Mouse (Mus musculus) CH12.LX (cell line): ENCODE data around the gene Lgals4. TPM values are rescaled to one million over a fixed set of nuclear protein-coding genes. Genes with fewer than 3 reads are reported as not detected.

Experiments
- DNase-seq: peaks from one replicate; pipeline ENCODE4 v3.0.0-alpha.2; 2013; ENCODE audit errors: extremely low read depth
- H3K27ac ChIP-seq: 2 replicates; pipeline ENCODE4 v1.5.1; 2012; ENCODE audit warnings: low read depth, mild to moderate bottlenecking, control low read depth, moderate library complexity; ENCODE audit not compliant: insufficient read depth
- H3K27me3 ChIP-seq: replicated peaks from 2 replicates; pipeline ENCODE3; 2012; ENCODE audit warnings: inconsistent platforms
- H3K36me3 ChIP-seq, 2 experiments: replicated peaks in 1 of 2; 2 replicates each; pipeline versions ENCODE3 to v1.6.1; 2012; ENCODE audit warnings: inconsistent platforms in 1 of 2, low read length in 1 of 2, mild to moderate bottlenecking in 1 of 2, mixed read lengths in 1 of 2, moderate library complexity in 1 of 2; ENCODE audit not compliant: control insufficient read depth in 1 of 2, insufficient read depth in 1 of 2
- H3K4me1 ChIP-seq, 2 experiments: 2 replicates each; pipeline ENCODE4 v1.6.1; 2012; ENCODE audit warnings: inconsistent platforms in 1 of 2, moderate library complexity in 1 of 2; ENCODE audit not compliant: insufficient read depth in 2 of 2, control insufficient read depth in 1 of 2
- H3K4me2 ChIP-seq: 2 replicates; pipeline ENCODE4 v1.6.1; 2012; ENCODE audit warnings: low read depth, mild to moderate bottlenecking, control low read depth; ENCODE audit not compliant: poor library complexity, insufficient read depth, severe bottlenecking
- H3K4me3 ChIP-seq, 3 experiments: fragments of 150-350 bp in 1 of 3; sonication (generic) in 1 of 3; replicated peaks in 1 of 3; 2 replicates each; pipeline versions ENCODE3 to v1.5.1; 2011 to 2012; ENCODE audit warnings: low read depth in 2 of 3, low read length in 2 of 3, mild to moderate bottlenecking in 2 of 3, moderate library complexity in 2 of 3, control low read depth in 1 of 3, improper control_type of control experiment in 1 of 3, inconsistent platforms in 1 of 3, mixed read lengths in 1 of 3; ENCODE audit not compliant: poor library complexity in 1 of 3
- H3K79me2 ChIP-seq: replicated peaks from 2 replicates; pipeline ENCODE4 v1.6.1; 2012; ENCODE audit warnings: mild to moderate bottlenecking, moderate library complexity; ENCODE audit not compliant: control insufficient read depth, poor library complexity, insufficient read depth, severe bottlenecking; ENCODE audit errors: extremely low read depth
- H3K9ac ChIP-seq: 2 replicates; pipeline ENCODE4 v1.6.1; 2012; ENCODE audit warnings: low read depth, mild to moderate bottlenecking, control low read depth, moderate library complexity; ENCODE audit not compliant: insufficient read depth
- H3K9me3 ChIP-seq: replicated peaks from 2 replicates; pipeline ENCODE3; 2012; ENCODE audit warnings: low read length, inconsistent platforms, mixed read lengths
- CHD1 ChIP-seq: IDR thresholded peaks from 2 replicates; pipeline ENCODE4 v1.6.1; 2012; ENCODE audit warnings: low read depth, low read length, improper control_type of control experiment, inconsistent platforms
- CHD2 ChIP-seq: IDR thresholded peaks from 2 replicates; pipeline ENCODE4 v1.6.1; 2011; ENCODE audit warnings: low read length, improper control_type of control experiment
- ELF1 ChIP-seq: IDR thresholded peaks from 2 replicates; pipeline ENCODE4 v1.6.1; 2014; ENCODE audit warnings: low read depth, mild to moderate bottlenecking, inconsistent platforms, low read length, improper control_type of control experiment
- EP300 ChIP-seq: IDR thresholded peaks from 2 replicates; pipeline ENCODE4 v1.6.1; 2011; ENCODE audit warnings: low read length, improper control_type of control experiment
- ETS1 ChIP-seq: conservative IDR thresholded peaks from 2 replicates; pipeline ENCODE4 v1.6.1; 2012; ENCODE audit warnings: low read depth, mild to moderate bottlenecking, inconsistent platforms, low read length, improper control_type of control experiment, moderate library complexity
- GABPA ChIP-seq: IDR thresholded peaks from 2 replicates; pipeline ENCODE4 v1.6.1; 2012; ENCODE audit warnings: low read depth, low read length, improper control_type of control experiment, inconsistent platforms; ENCODE audit not compliant: insufficient replicate concordance
- HCFC1 ChIP-seq: IDR thresholded peaks from 2 replicates; pipeline ENCODE4 v1.6.1; 2012; ENCODE audit warnings: low read depth, mild to moderate bottlenecking, inconsistent platforms, low read length, improper control_type of control experiment
- IRF4 ChIP-seq: IDR thresholded peaks from 2 replicates; pipeline ENCODE4 v1.6.1; 2014; ENCODE audit warnings: low read depth, mild to moderate bottlenecking, inconsistent platforms, low read length, improper control_type of control experiment
- JUN ChIP-seq: IDR thresholded peaks from 2 replicates; pipeline ENCODE4 v1.6.1; 2011; ENCODE audit warnings: low read depth, mild to moderate bottlenecking, low read length, improper control_type of control experiment, moderate library complexity; ENCODE audit not compliant: insufficient read depth
- JUND ChIP-seq: conservative IDR thresholded peaks from 2 replicates; pipeline ENCODE4 v1.6.1; 2011; ENCODE audit warnings: low read depth, low read length, improper control_type of control experiment
- KAT2A ChIP-seq: IDR thresholded peaks from 2 replicates; pipeline ENCODE4 v1.6.1; 2012; ENCODE audit warnings: low read length, improper control_type of control experiment, inconsistent platforms; ENCODE audit not compliant: insufficient replicate concordance
- MAX ChIP-seq: IDR thresholded peaks from 2 replicates; pipeline ENCODE4 v1.6.1; 2011; ENCODE audit warnings: low read length, improper control_type of control experiment
- MAZ ChIP-seq: IDR thresholded peaks from 2 replicates; pipeline ENCODE4 v1.6.1; 2012; ENCODE audit warnings: low read depth, mild to moderate bottlenecking, inconsistent platforms, low read length, improper control_type of control experiment, moderate library complexity
- MEF2A ChIP-seq: IDR thresholded peaks from 2 replicates; pipeline ENCODE4 v1.6.1; 2014; ENCODE audit warnings: low read depth, mild to moderate bottlenecking, inconsistent platforms, low read length, improper control_type of control experiment, borderline replicate concordance
- MXI1 ChIP-seq: IDR thresholded peaks from 2 replicates; pipeline ENCODE4 v1.6.1; 2011; ENCODE audit warnings: mild to moderate bottlenecking, low read depth, low read length, improper control_type of control experiment
- MYC ChIP-seq: IDR thresholded peaks from 2 replicates; pipeline ENCODE4 v1.6.1; 2011; ENCODE audit warnings: low read depth, mild to moderate bottlenecking, improper control_type of control experiment, low read length
- NELFE ChIP-seq: IDR thresholded peaks from 2 replicates; pipeline ENCODE4 v1.6.1; 2011; ENCODE audit warnings: low read depth, low read length, improper control_type of control experiment
- NRF1 ChIP-seq: IDR thresholded peaks from 2 replicates; pipeline ENCODE4 v1.6.1; 2014; ENCODE audit warnings: low read depth, mild to moderate bottlenecking, inconsistent platforms, low read length, improper control_type of control experiment, moderate library complexity
- PAX5 ChIP-seq: IDR thresholded peaks from 2 replicates; pipeline ENCODE4 v1.6.1; 2012; ENCODE audit warnings: low read length, inconsistent platforms, mixed read lengths
- POLR2A ChIP-seq: IDR thresholded peaks from 2 replicates; pipeline ENCODE4 v1.6.1; 2011; ENCODE audit warnings: low read depth, mild to moderate bottlenecking, improper control_type of control experiment, low read length
- POLR2AphosphoS2 ChIP-seq: IDR thresholded peaks from 2 replicates; pipeline ENCODE4 v1.6.1; 2011; ENCODE audit warnings: low read depth, low read length, improper control_type of control experiment
- RCOR1 ChIP-seq: conservative IDR thresholded peaks from 2 replicates; pipeline ENCODE4 v1.6.1; 2012; ENCODE audit warnings: low read depth, mild to moderate bottlenecking, inconsistent platforms, low read length, improper control_type of control experiment
- SIN3A ChIP-seq: IDR thresholded peaks from 2 replicates; pipeline ENCODE4 v1.6.1; 2012; ENCODE audit warnings: low read length, improper control_type of control experiment, inconsistent platforms
- SMC3 ChIP-seq: IDR thresholded peaks from 2 replicates; pipeline ENCODE4 v1.6.1; 2011; ENCODE audit warnings: low read depth, low read length, improper control_type of control experiment
- TBP ChIP-seq: conservative IDR thresholded peaks from 2 replicates; pipeline ENCODE4 v1.6.1; 2011; ENCODE audit warnings: low read depth, low read length, improper control_type of control experiment
- UBTF ChIP-seq: IDR thresholded peaks from 2 replicates; pipeline ENCODE4 v1.6.1; 2012; ENCODE audit warnings: low read depth, mild to moderate bottlenecking, inconsistent platforms, low read length, improper control_type of control experiment, moderate library complexity
- USF1 ChIP-seq: IDR thresholded peaks from 2 replicates; pipeline ENCODE4 v1.6.1; 2014; ENCODE audit warnings: low read depth, mild to moderate bottlenecking, inconsistent platforms, low read length, improper control_type of control experiment
- USF2 ChIP-seq: conservative IDR thresholded peaks from 2 replicates; pipeline ENCODE4 v1.6.1; 2011; ENCODE audit warnings: low read depth, low read length, improper control_type of control experiment
- ZC3H11A ChIP-seq: IDR thresholded peaks from 2 replicates; pipeline ENCODE4 v1.6.1; 2012; ENCODE audit warnings: low read depth, mild to moderate bottlenecking, inconsistent platforms, low read length, improper control_type of control experiment
- ZKSCAN1 ChIP-seq: IDR thresholded peaks from 2 replicates; pipeline ENCODE4 v1.6.1; 2012; ENCODE audit warnings: low read depth, inconsistent platforms, low read length, improper control_type of control experiment, borderline replicate concordance
- ZMIZ1 ChIP-seq: IDR thresholded peaks from 2 replicates; pipeline ENCODE4 v1.6.1; 2012; ENCODE audit warnings: low read depth, mild to moderate bottlenecking, inconsistent platforms, low read length, improper control_type of control experiment
- ZNF384 ChIP-seq: IDR thresholded peaks from 2 replicates; pipeline ENCODE4 v1.6.1; 2012; ENCODE audit warnings: low read depth, low read length, improper control_type of control experiment, inconsistent platforms
- dilution Hi-C: fragments of 300-500 bp; cut with MboI; formaldehyde crosslinking; loops from 2 replicates; pipeline ENCODE4 v1.14.3; 2020; ENCODE audit warnings: low sequenced_read_pairs; ENCODE audit not compliant: extremely low pct_unique_long_range_greater_than_20kb, extremely low pct_ligation_motif_present
- in situ Hi-C: fragments of 300-500 bp; cut with MboI; formaldehyde crosslinking; loops from 3 replicates; pipeline ENCODE4 v1.14.3; 2019; ENCODE audit warnings: low sequenced_read_pairs, low pct_ligation_motif_present, low pct_unique_long_range_greater_than_20kb, mixed read lengths
- polyA plus RNA-seq: library from polyadenylated mRNA; unstranded; fragments of >175 nt; gene quantifications from 2 replicates; pipeline ENCODE4 v1.2.1, GENCODE M21; 2012; ENCODE audit warnings: low read depth; ENCODE audit not compliant: insufficient read length
- total RNA-seq, 2 experiments: library from RNA; depleted of rRNA; stranded (reverse); fragments of 300-350 nt in 1 of 2; fragments of >200 nt in 1 of 2; gene quantifications; 2 replicates each; pipeline ENCODE4 v1.2.3; 2012 to 2014

Gene Lgals4
- total and polyA plus RNA-seq, 3 experiments = 2.6 to 7.0 (median 6.5) TPM

GRCm38 (mm10) chr7:28811640-28812275 is 21.9 kb upstream of the Lgals4 start:
- H3K27me3 ChIP-seq = no peaks in the 10 kb centered on the region
- H3K36me3 ChIP-seq = peaks cover 44 to 50% of the 10 kb centered on the region in 2 experiments
- H3K9me3 ChIP-seq = no peaks in the 10 kb centered on the region
- peak overlapping the region; percentile 90 for H3K4me2 ChIP-seq
- peak overlapping the region; percentile 74 to 96 (median 78) for H3K4me3 ChIP-seq
- DNase-seq = no peak
- H3K9ac ChIP-seq = peak overlapping the region; percentile 100
- in situ Hi-C loops = no loop called here
- H3K79me2 ChIP-seq = peaks cover 55% of the 10 kb centered on the region
- peak overlapping the region; percentile 55; the same call in 1 of the 2 replicates for H3K27ac ChIP-seq
- peaks cover 11 to 57% of the 10 kb centered on the region in 2 experiments for H3K4me1 ChIP-seq
- TF ChIP-seq ZKSCAN1 (no peak), POLR2AphosphoS2 (peak; percentile 4; the same call in 1 of the 2 replicates), MYC (no peak), CHD1 (0 out of 2 replicates have a peak, but pooled peaks have one; percentile 16)
- TF ChIP-seq, all 38 proteins: peak for 2
- dilution Hi-C loops = no loop called here

- Histone ChIP-seq H3K9ac (peak overlapping the region; percentile 100), H3K9me3 (no peaks in the 10 kb centered on the region), H3K27me3 (no peaks in the 10 kb centered on the region), H3K36me3 (peaks cover 51 to 56% of the 10 kb centered on the region in 2 experiments), H3K79me2 (peaks cover 61% of the 10 kb centered on the region), H3K27ac (peak overlapping the region; percentile 55), H3K4me1 (peaks cover 13 to 60% of the 10 kb centered on the region in 2 experiments), H3K4me3 (peak overlapping the region; percentile 74 to 96 (median 78)), H3K4me2 (peak overlapping the region; percentile 90)
- no peak for DNase-seq
- dilution Hi-C loops = no loop called here
- in situ Hi-C loops = no loop called here
- TF ChIP-seq CHD2 (no peak), NELFE (no peak), ELF1 (no peak), UBTF (no peak), ZKSCAN1 (no peak), GABPA (no peak), NRF1 (no peak), MAX (no peak), HCFC1 (no peak), ZC3H11A (no peak), MEF2A (no peak), USF2 (no peak), ETS1 (no peak), IRF4 (no peak), JUND (no peak), SMC3 (no peak), CHD1 (0 out of 2 replicates have a peak, but pooled peaks have one; percentile 35), MAZ (no peak), POLR2A (0 out of 2 replicates have a peak, but pooled peaks have one; percentile 11), PAX5 (no peak), USF1 (no peak), JUN (no peak), RCOR1 (no peak), ZMIZ1 (0 out of 2 replicates have a peak, but pooled peaks have one; percentile 50), EP300 (no peak), MXI1 (no peak), ZNF384 (no peak), SIN3A (peak; percentile 36; the same call in 1 of the 2 replicates), TBP (no peak), KAT2A (no peak)
Measured at GRCm38 (mm10) chr7:28812436-28812835, 21.2 kb upstream of the Lgals4 start.
